In genomic region chr11:66387561-66387960, GRCm38 (mm10) we compare ENCODE assay signal across 10 mouse cellular contexts.
DNase-seq lines count a peak whose midpoint lies in the region; ATAC-seq and TF ChIP-seq lines count a peak whose summit lies in the region.
"Had no signal": no experiment of that assay in that cellular context is flagged by ENCODE, and none has a peak within 500 bp of the region (broad histone marks: within the 10 kb centered on the region; RNA-seq: fewer than 3 reads in every experiment).

No protein-coding gene starts in this region.

- H3K4me3 ChIP-seq in hindbrain, postnatal 0 days (ENCODE audit: low read length), result no peak overlapping the region
- H3K4me3 ChIP-seq in hindbrain, embryonic 12.5 days, result no peak overlapping the region
- no peak overlapping the region for H3K4me3 ChIP-seq in midbrain, embryonic 14.5 days (replicated peaks; ENCODE audit: low read depth, low read length)
- no peak overlapping the region for H3K4me3 ChIP-seq in midbrain, embryonic 16.5 days (ENCODE audit: low read depth, low read length)
- H3K4me3 ChIP-seq: limb, embryonic 12.5 days had no signal

- H3K4me2 ChIP-seq in hindbrain, postnatal 0 days (ENCODE audit: low read depth, low read length), result no peak overlapping the region
- H3K4me2 ChIP-seq in hindbrain, embryonic 12.5 days (replicated peaks), result no peak overlapping the region
- no peak overlapping the region for H3K4me2 ChIP-seq in midbrain, embryonic 14.5 days (ENCODE audit: low read length)
- H3K4me2 ChIP-seq in midbrain, embryonic 16.5 days (ENCODE audit: low read length), result no peak overlapping the region
- H3K4me2 ChIP-seq: limb, embryonic 12.5 days had no signal

- no peak overlapping the region for H3K27ac ChIP-seq in hindbrain, postnatal 0 days
- no peak overlapping the region for H3K27ac ChIP-seq in hindbrain, embryonic 12.5 days
- no peak overlapping the region for H3K27ac ChIP-seq in midbrain, embryonic 14.5 days (replicated peaks; ENCODE audit: low read depth, low read length)
- no peak overlapping the region for H3K27ac ChIP-seq in midbrain, embryonic 16.5 days (ENCODE audit: low read length)
- H3K27ac ChIP-seq: limb, embryonic 12.5 days; stomach, postnatal 0 days had no signal

- no peaks in the 10 kb centered on the region for H3K4me1 ChIP-seq in hindbrain, postnatal 0 days (ENCODE audit: insufficient read depth, low read length)
- H3K4me1 ChIP-seq in hindbrain, embryonic 12.5 days, result no peaks in the 10 kb centered on the region
- H3K4me1 ChIP-seq in midbrain, embryonic 14.5 days (ENCODE audit: control insufficient read depth, insufficient read depth, low read length), result no peaks in the 10 kb centered on the region
- H3K4me1 ChIP-seq in midbrain, embryonic 16.5 days (ENCODE audit: control insufficient read depth, insufficient read depth, low read length), result 0 out of 2 replicates have a peak, but pooled peaks cover 2% of the 10 kb centered on the region

- ATAC-seq in hindbrain, postnatal 0 days, result no peak
- no peak for ATAC-seq in hindbrain, embryonic 12.5 days (ENCODE audit: low FRiP score)
- no peak for ATAC-seq in midbrain, embryonic 14.5 days (ENCODE audit: low FRiP score, low TSS enrichment)
- no peak for ATAC-seq in midbrain, embryonic 16.5 days

- WGBS in hindbrain, postnatal 0 days, result 39% methylated on average over 3 of the region's 3 CpGs
- 80% methylated on average over 3 of the region's 3 CpGs for WGBS in hindbrain, embryonic 12.5 days
- 71% methylated on average over 3 of the region's 3 CpGs for WGBS in midbrain, embryonic 14.5 days
- WGBS in midbrain, embryonic 16.5 days, result 67% methylated on average over 3 of the region's 3 CpGs

- intact Hi-C loops in left cerebral cortex, postnatal 25 days (cut with DNase I), result no loop called here

- no peaks in the 10 kb centered on the region for H3K9me3 ChIP-seq in hindbrain, postnatal 0 days (ENCODE audit: low read length)
- H3K9me3 ChIP-seq in hindbrain, embryonic 12.5 days (replicated peaks), result no peaks in the 10 kb centered on the region
- H3K9me3 ChIP-seq in midbrain, embryonic 14.5 days (ENCODE audit: control insufficient read depth, low read length), result no peaks in the 10 kb centered on the region
- H3K9me3 ChIP-seq in midbrain, embryonic 16.5 days (replicated peaks; ENCODE audit: control insufficient read depth, low read length, poor library complexity, severe bottlenecking), result no peaks in the 10 kb centered on the region
- H3K9me3 ChIP-seq: limb, embryonic 12.5 days had no signal

- no peaks in the 10 kb centered on the region for H3K36me3 ChIP-seq in hindbrain, postnatal 0 days (ENCODE audit: insufficient read depth, low read length)
- H3K36me3 ChIP-seq in hindbrain, embryonic 12.5 days, result no peaks in the 10 kb centered on the region
- H3K36me3 ChIP-seq in midbrain, embryonic 14.5 days (ENCODE audit: control insufficient read depth, insufficient read depth, low read length), result no peaks in the 10 kb centered on the region
- no peaks in the 10 kb centered on the region for H3K36me3 ChIP-seq in midbrain, embryonic 16.5 days (ENCODE audit: control insufficient read depth, insufficient read depth, low read length)
- H3K36me3 ChIP-seq: limb, embryonic 12.5 days had no signal

- peak; percentile 44 for TF ChIP-seq CTCF in hindbrain, postnatal 0 days (IDR thresholded peaks at IDR 0.05; ENCODE audit: low read depth)

- peak; percentile 45 to 57 for DNase-seq in cerebellum, postnatal 14 days
- DNase-seq in cerebellum, adult 11 months, result no peak
- DNase-seq in hindbrain, postnatal 0 days (ENCODE audit: low spot score), result peak; percentile 70
- DNase-seq in midbrain, embryonic 14.5 days, result peak; percentile 31
- peak; percentile 18 for DNase-seq in lung, postnatal 14 days
- no peak for DNase-seq in left cerebral cortex, postnatal 25 days (ENCODE audit: low spot score in 2 of 2)

- H3K27me3 ChIP-seq in hindbrain, postnatal 0 days (ENCODE audit: insufficient read depth, low read length), result no peaks in the 10 kb centered on the region
- no peaks in the 10 kb centered on the region for H3K27me3 ChIP-seq in hindbrain, embryonic 12.5 days
- H3K27me3 ChIP-seq in midbrain, embryonic 14.5 days (ENCODE audit: control insufficient read depth, insufficient read depth, low read length), result no peaks in the 10 kb centered on the region
- H3K27me3 ChIP-seq in midbrain, embryonic 16.5 days (ENCODE audit: control insufficient read depth, insufficient read depth, low read depth, low read length), result no peaks in the 10 kb centered on the region

- no peak overlapping the region for H3K9ac ChIP-seq in hindbrain, postnatal 0 days (replicated peaks; ENCODE audit: low read length)
- H3K9ac ChIP-seq in hindbrain, embryonic 12.5 days, result no peak overlapping the region
- H3K9ac ChIP-seq in midbrain, embryonic 14.5 days (replicated peaks; ENCODE audit: low read length), result no peak overlapping the region
- no peak overlapping the region for H3K9ac ChIP-seq in midbrain, embryonic 16.5 days (ENCODE audit: low read depth, low read length)
- H3K9ac ChIP-seq: limb, embryonic 12.5 days had no signal

Comparison
In these comparisons a context has a peak if more than half of its experiments do, and no peak if none do; other contexts are left out.
1. DNase-seq: peak in cerebellum, postnatal 14 days (2 of 2), hindbrain, postnatal 0 days (single experiment), midbrain, embryonic 14.5 days (single experiment) and lung, postnatal 14 days (single experiment); none in cerebellum, adult 11 months (single experiment) and left cerebral cortex, postnatal 25 days (0 of 2).